Mouse (Mus musculus) monocyte, adult 59 days (primary cell): Measurements from ENCODE around the gene Pramel4. TPM values are rescaled to one million over a fixed set of nuclear protein-coding genes. Genes with fewer than 3 reads are reported as not detected.

ENCODE experiments used
- total RNA-seq, 2 experiments: library from RNA; stranded (reverse); gene quantifications; one replicate each; pipeline ENCODE4 v1.2.4; 2023

Pramel4 gene
- total RNA-seq: not detected

GRCm38 (mm10) chr4:144058826-144059225, at the start of gene Pramel4:
Pramel4 (plus strand) TSS chr4:144059126.

GRCm38 (mm10) chr4:144106174-144106573, 47.2 kb downstream of the Pramel4 start, which contains the start of gene Gm13102:
Gm13102 (plus strand) TSS chr4:144106474.

Other genes with a start within 250 kb of the Pramel4 start
- not detected for gene Gm13084, start 243.0 kb upstream of the Pramel4 start, total RNA-seq
- not detected for gene Gm13103, start 212.6 kb upstream of the Pramel4 start, total RNA-seq
- gene Pramef6, start 158.7 kb upstream of the Pramel4 start, total RNA-seq: not detected
- gene Pramef25, start 108.1 kb upstream of the Pramel4 start, total RNA-seq: not detected
- gene Gm13101, start 92.2 kb upstream of the Pramel4 start, total RNA-seq: not detected
- not detected for gene Pramef17, start 64.8 kb upstream of the Pramel4 start, total RNA-seq
- not detected for gene Gm13102, start 47.3 kb downstream of the Pramel4 start, total RNA-seq
- not detected for gene Oog3, start 103.5 kb downstream of the Pramel4 start, total RNA-seq
- not detected for gene Oog2, start 131.6 kb downstream of the Pramel4 start, total RNA-seq
- not detected for gene C87977, start 154.2 kb downstream of the Pramel4 start, total RNA-seq
- gene Pramel5, start 221.4 kb downstream of the Pramel4 start, total RNA-seq: not detected